Mouse (Mus musculus) kidney, adult 8-10 months (tissue): ENCODE data around the gene Shox2.
A peak's percentile ranks its signal among the peaks of the same experiment; 100 is the strongest.

Experiments used
- DNase-seq, 2 experiments: peaks; one replicate each; pipeline ENCODE4 v3.0.0; 2022

Shox2 gene

GRCm38 (mm10) chr3:66981706-66982105, at the start of gene Shox2:
Shox2 (minus strand) TSS chr3:66981771.
- no peak for DNase-seq

DNA sequence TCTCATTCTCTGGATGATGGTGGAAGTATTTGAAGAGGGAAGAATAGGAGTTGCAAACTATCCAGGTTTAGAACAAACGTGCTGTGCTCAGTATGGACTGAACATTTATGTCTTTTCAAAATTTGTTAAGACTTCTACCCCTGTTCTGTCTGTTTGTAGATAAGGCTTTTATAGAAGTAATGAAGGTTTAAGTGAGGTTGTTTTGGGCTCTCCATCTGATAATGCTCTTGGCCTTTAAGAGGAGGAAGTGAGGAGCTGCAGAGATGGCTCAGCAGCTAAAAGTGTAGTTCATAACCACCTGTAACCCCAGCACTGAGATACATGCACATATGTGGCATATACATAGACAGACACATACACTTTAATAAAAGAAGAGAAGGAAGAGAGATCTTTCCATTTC, 15.2 kb upstream of the Shox2 start:
- no peak for DNase-seq

DNA sequence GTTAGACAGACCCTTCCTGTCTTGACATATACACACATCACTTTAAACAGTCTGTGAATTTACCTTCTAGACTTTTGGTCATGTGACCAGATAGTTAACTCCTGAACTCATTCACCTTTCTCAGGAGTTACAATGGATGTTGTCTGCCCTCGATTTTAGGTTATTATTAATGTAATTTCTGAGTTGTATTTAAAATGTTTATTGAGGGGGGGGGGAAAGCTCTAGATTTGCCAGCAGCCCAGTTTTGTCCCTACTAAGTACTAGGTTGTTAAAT, 4.7 kb upstream of the Shox2 start:
- DNase-seq = no peak

GRCm38 (mm10) chr3:66985539-66986286, 4.1 kb upstream of the Shox2 start:
- DNase-seq = peak; percentile 69 to 80

- no peak for DNase-seq
Measured at GRCm38 (mm10) chr3:66983481-66983880, 1.9 kb upstream of the Shox2 start.

GRCm38 (mm10) chr3:66982181-66982911, 775 bp upstream of the Shox2 start:
- peak in 1 of 2 experiments; percentile 36 for DNase-seq

- peak; percentile 64 to 70 for DNase-seq
Measured at GRCm38 (mm10) chr3:66981101-66981661, 390 bp downstream of the Shox2 start, which contains the start of gene Rsrc1. Rsrc1 (plus strand) TSS chr3:66981390.

DNA sequence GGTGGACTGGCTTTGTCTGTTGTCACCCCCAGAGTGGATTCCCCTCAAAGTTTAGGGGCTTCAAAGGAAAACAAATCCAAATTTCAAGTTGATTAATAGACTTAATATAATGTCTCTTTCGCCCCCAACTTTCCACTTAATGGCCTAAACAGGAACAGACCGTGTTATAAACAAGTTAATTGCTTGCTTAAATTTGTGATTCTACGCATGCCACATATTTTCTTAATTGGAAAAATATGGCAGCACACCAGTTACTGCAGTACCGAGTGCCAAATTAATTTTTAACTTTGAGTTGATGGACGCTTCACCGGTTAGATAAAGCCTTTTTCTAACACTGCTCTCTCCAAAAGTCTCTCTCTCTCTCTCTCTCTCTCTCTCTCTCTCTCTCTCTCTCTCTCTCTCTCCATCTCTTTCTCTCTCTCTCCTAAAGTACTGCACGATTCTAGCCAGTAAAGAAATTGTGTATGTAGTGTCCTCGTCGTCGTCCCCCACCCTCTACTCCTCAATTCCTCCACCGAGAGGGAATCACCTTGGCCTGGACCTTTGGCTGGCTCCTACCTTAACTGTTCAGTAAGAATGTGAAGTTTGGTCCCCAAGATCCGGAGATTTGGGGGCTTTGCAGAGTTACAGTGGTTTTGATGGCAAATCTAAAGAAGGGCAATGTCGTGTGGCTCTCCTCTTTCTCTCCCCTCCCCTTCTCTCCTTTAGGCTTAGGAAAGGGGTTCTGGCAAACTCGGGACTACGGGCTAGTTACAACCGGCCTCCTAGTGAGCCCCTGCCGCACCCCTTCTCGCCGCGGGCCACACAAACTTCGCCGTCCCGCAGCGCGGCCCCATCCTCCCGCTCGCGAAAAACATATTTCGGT, 1.2 kb downstream of the Shox2 start:
- DNase-seq = no peak

DNA sequence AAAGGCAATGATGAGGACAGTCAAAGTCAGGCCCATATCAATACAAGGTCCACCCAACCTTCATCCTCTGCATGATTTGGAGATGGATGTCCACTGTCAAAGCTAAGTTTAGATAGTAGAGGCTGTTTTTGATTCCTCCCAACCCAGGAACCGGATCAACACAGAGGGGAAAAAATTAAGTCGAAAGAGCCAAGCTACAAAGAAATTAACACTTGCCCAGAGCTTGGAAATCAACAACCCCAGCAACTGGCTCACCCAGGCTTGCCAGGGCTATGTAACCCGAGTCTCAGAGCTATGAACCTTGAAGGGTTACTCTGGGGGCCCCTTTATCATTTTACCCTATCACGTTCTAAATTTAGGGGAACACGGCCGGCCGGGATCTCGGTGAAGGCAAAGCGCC, 2.1 kb downstream of the Shox2 start:
- no peak for DNase-seq

DNA sequence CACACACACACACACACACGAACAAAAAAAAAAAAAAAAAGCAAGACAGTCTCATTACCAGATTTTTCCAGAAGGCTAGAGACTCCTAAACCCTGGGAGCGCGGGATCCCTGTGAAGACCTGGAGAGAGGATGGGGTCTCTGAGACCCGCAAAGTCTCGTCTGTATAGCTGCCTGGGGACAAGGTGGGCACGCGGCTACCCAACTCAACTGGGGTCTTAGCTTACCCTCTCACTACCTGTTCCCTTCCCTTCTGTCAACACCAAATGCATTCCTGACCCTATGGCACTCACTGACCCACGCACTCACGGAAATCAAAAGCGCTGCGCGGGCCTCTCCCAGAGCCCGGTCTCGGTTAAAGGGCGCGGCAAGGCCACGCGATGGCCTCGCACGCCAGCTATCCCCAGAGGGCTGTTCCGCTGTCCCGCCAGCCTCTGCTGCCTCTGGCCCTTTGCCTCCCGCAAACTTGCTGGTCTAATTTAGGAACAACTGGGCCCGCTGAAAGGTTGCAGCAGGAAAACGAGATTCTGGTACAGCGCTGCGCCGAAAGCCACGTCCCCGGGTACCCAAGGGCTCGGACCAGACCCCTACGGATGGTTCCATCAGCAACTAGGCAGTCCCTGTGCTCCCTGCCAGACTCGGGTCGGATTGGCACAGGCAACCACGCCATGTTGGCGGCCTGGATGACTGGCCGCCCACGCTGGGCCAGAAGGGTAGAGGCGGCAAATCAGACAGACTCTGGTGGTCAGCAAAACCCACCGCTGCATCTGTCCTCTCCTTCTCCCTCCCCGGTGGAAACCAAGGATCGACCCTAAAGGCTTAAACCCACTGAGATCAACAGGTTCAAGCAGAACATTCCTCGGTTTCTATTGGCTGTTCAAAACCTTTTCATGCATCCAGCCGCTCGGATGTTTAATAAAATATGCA, 2.9 kb downstream of the Shox2 start:
- no peak for DNase-seq

GRCm38 (mm10) chr3:66977811-66978456, 3.6 kb downstream of the Shox2 start:
- DNase-seq = no peak

DNA sequence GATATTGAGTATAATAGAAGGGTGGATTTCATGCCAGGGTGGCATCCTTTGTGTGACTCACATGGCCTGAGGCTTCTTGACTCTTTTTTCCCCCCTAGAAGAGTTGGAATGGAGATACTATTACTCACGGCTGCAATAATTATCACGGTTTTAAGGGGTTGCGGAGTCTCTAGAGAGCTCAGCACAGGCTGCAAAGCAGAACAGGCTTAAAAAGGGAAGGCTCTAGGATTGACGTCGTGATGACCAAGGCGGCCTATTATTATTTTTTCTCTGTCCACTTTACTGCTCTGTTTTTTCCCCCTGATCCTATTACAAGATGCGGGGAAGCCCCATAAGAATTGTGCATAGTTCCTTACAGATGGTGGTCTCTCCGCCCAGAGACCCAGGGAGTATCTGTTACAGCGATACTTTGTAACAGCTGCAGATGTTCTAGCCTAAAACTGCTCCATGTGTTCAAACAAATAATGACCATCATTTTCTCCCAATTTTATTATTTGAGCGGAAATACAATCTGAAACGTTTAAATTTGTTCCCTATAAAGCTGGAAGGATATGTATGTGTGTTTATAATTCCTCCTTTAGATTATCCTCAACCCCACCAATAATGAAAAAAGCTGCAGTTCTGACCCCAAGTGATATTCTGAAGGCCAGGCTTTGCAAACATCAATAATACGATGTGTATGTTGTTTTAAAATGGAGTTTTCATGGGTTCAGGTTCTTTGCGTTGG, 4.5 kb downstream of the Shox2 start:
- no peak for DNase-seq

- no peak for DNase-seq
Measured at GRCm38 (mm10) chr3:66974501-66974900, 7.1 kb downstream of the Shox2 start.

GRCm38 (mm10) chr3:66973391-66973943, 8.1 kb downstream of the Shox2 start:
- peak; percentile 54 to 71 for DNase-seq

GRCm38 (mm10) chr3:66972191-66972950, 9.2 kb downstream of the Shox2 start:
- DNase-seq = no peak

- DNase-seq = no peak
Measured at GRCm38 (mm10) chr3:66970661-66971331, 10.8 kb downstream of the Shox2 start.

DNA sequence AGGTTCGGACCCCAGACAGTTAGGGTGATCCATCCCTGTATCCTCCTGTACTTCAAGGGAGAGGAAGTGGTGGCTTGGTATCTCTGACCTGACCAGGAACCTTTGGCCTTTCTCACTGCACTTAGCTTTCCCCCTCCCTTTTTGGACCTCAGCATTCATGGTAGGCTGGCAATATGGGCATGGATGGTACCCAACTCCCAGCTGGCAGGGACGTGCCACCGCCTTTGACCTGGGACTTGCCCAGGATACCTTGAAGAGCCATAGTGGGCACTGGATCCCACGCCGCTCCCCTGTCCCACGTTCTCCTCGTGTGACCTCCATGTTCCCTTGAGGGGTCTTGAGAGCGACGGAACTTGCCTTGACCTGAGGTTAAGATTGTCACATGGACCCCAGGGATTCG, 11.3 kb downstream of the Shox2 start:
- no peak for DNase-seq

- DNase-seq = no peak
Measured at GRCm38 (mm10) chr3:66967508-66967907, 14.1 kb downstream of the Shox2 start.

DNA sequence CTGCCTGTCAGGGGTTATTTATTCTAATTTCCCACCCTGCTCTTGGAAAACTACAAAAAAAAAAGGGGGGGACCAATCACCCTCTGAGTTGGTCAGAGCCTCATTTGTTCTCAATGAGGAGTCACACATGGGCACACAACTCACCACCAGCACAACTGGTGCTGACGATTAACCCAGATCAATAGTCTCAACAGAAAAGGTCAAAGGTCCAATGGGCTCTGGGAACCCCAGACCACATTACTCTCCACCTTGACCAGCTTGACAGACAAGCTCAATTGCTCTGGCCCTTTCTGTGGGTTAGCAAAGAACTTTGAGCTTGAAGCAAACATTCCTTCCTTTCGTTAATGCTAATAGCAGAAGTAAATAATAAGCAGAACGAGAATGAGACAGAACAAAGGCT, 16.7 kb downstream of the Shox2 start:
- no peak for DNase-seq
